Mouse (Mus musculus): ENCODE measurements at regions not wholly inside any gene's neighbourhood (a gene's known extent, or its start where the extent isn't known, plus 50 kb on each side); places are given as distances from the start of the nearest gene placed in this dataset.

- H3K4me3 ChIP-seq (ENCODE audit: insufficient read depth, low read length) = no peak overlapping the region
- TF ChIP-seq POLR2A (IDR thresholded peaks at IDR 0.05; ENCODE audit: low read depth, low read length) (no peak), CTCF (IDR thresholded peaks at IDR 0.05; ENCODE audit: borderline replicate concordance, insufficient read depth, low read length) (peak; percentile 74; the same call in 1 of the 2 replicates)
- no peaks in the 10 kb centered on the region for H3K4me1 ChIP-seq (ENCODE audit: control insufficient read depth, insufficient read depth, low read length)
- no peak overlapping the region for H3K27ac ChIP-seq (ENCODE audit: insufficient read depth, low read length)
These were observed 59.3 kb downstream of the 1700080O16Rik start for GRCm38 (mm10) chrX:51913247-51913646.

- TF ChIP-seq CTCF (IDR thresholded peaks at IDR 0.05; ENCODE audit: borderline replicate concordance, insufficient read depth, low read length) (no peak), POLR2A (IDR thresholded peaks at IDR 0.05; ENCODE audit: low read depth, low read length) (no peak)
- Histone ChIP-seq H3K27ac (ENCODE audit: insufficient read depth, low read length) (no peak overlapping the region), H3K4me3 (ENCODE audit: insufficient read depth, low read length) (no peak overlapping the region), H3K4me1 (ENCODE audit: control insufficient read depth, insufficient read depth, low read length) (no peaks in the 10 kb centered on the region)
These were observed 61.0 kb downstream of the 1700080O16Rik start for GRCm38 (mm10) chrX:51911566-51911965.

- no peaks in the 10 kb centered on the region for H3K4me1 ChIP-seq (ENCODE audit: control insufficient read depth, insufficient read depth, low read length)
- TF ChIP-seq CTCF (IDR thresholded peaks at IDR 0.05; ENCODE audit: borderline replicate concordance, insufficient read depth, low read length) = no peak
- TF ChIP-seq POLR2A (IDR thresholded peaks at IDR 0.05; ENCODE audit: low read depth, low read length) = no peak
- no peak overlapping the region; the same call in 1 of the 2 replicates for H3K27ac ChIP-seq (ENCODE audit: insufficient read depth, low read length)
- no peak overlapping the region for H3K4me3 ChIP-seq (ENCODE audit: insufficient read depth, low read length)
These were observed 62.0 kb downstream of the 1700080O16Rik start for GRCm38 (mm10) chrX:51910576-51910975.

GRCm38 (mm10) chrX:51898445-51898844, 74.1 kb downstream of the 1700080O16Rik start:
- Histone ChIP-seq H3K27ac (ENCODE audit: insufficient read depth, low read length) (no peak overlapping the region), H3K4me3 (ENCODE audit: insufficient read depth, low read length) (no peak overlapping the region), H3K4me1 (ENCODE audit: control insufficient read depth, insufficient read depth, low read length) (no peaks in the 10 kb centered on the region)
- no peak for TF ChIP-seq POLR2A (IDR thresholded peaks at IDR 0.05; ENCODE audit: low read depth, low read length)
- no peak for TF ChIP-seq CTCF (IDR thresholded peaks at IDR 0.05; ENCODE audit: borderline replicate concordance, insufficient read depth, low read length)

GRCm38 (mm10) chrX:51897059-51897458, 75.5 kb downstream of the 1700080O16Rik start:
- TF ChIP-seq CTCF (IDR thresholded peaks at IDR 0.05; ENCODE audit: borderline replicate concordance, insufficient read depth, low read length) (no peak), POLR2A (IDR thresholded peaks at IDR 0.05; ENCODE audit: low read depth, low read length) (no peak)
- no peaks in the 10 kb centered on the region for H3K4me1 ChIP-seq (ENCODE audit: control insufficient read depth, insufficient read depth, low read length)
- H3K27ac ChIP-seq (ENCODE audit: insufficient read depth, low read length) = no peak overlapping the region
- H3K4me3 ChIP-seq (ENCODE audit: insufficient read depth, low read length) = no peak overlapping the region

GRCm38 (mm10) chrX:51895646-51896190, 76.9 kb downstream of the 1700080O16Rik start:
- no peaks in the 10 kb centered on the region for H3K4me1 ChIP-seq (ENCODE audit: control insufficient read depth, insufficient read depth, low read length)
- no peak overlapping the region for H3K4me3 ChIP-seq (ENCODE audit: insufficient read depth, low read length)
- no peak for TF ChIP-seq CTCF (IDR thresholded peaks at IDR 0.05; ENCODE audit: borderline replicate concordance, insufficient read depth, low read length)
- no peak overlapping the region for H3K27ac ChIP-seq (ENCODE audit: insufficient read depth, low read length)

- no peak overlapping the region for H3K27ac ChIP-seq (ENCODE audit: insufficient read depth, low read length)
- no peak for TF ChIP-seq POLR2A (IDR thresholded peaks at IDR 0.05; ENCODE audit: low read depth, low read length)
- TF ChIP-seq CTCF (IDR thresholded peaks at IDR 0.05; ENCODE audit: borderline replicate concordance, insufficient read depth, low read length) = no peak
- no peaks in the 10 kb centered on the region for H3K4me1 ChIP-seq (ENCODE audit: control insufficient read depth, insufficient read depth, low read length)
- H3K4me3 ChIP-seq (ENCODE audit: insufficient read depth, low read length) = no peak overlapping the region
These were observed 79.9 kb downstream of the 1700080O16Rik start for GRCm38 (mm10) chrX:51892716-51893115.

- Histone ChIP-seq H3K4me1 (ENCODE audit: control insufficient read depth, insufficient read depth, low read length) (no peaks in the 10 kb centered on the region), H3K4me3 (ENCODE audit: insufficient read depth, low read length) (no peak overlapping the region), H3K27ac (ENCODE audit: insufficient read depth, low read length) (no peak overlapping the region)
- TF ChIP-seq POLR2A (IDR thresholded peaks at IDR 0.05; ENCODE audit: low read depth, low read length) = no peak
- no peak for TF ChIP-seq CTCF (IDR thresholded peaks at IDR 0.05; ENCODE audit: borderline replicate concordance, insufficient read depth, low read length)
These were observed 85.1 kb upstream of the Usp26 start for GRCm38 (mm10) chrX:51886129-51886528.
